Mouse (Mus musculus): ENCODE results near the gene Lpar1.

GRCm38 (mm10) chr4:58401973-58402501 is 151.7 kb downstream of the Lpar1 start:
- TF ChIP-seq HCFC1 (IDR thresholded peaks at IDR 0.05; ENCODE audit: borderline replicate concordance, insufficient read depth, low read length) (no peak), ZC3H11A (IDR thresholded peaks at IDR 0.05; ENCODE audit: borderline replicate concordance, low read depth, low read length) (no peak), CHD2 (IDR thresholded peaks at IDR 0.05; ENCODE audit: low read depth, low read length) (no peak)

All from ES-E14 (cell line).